In the genomic region with DNA sequence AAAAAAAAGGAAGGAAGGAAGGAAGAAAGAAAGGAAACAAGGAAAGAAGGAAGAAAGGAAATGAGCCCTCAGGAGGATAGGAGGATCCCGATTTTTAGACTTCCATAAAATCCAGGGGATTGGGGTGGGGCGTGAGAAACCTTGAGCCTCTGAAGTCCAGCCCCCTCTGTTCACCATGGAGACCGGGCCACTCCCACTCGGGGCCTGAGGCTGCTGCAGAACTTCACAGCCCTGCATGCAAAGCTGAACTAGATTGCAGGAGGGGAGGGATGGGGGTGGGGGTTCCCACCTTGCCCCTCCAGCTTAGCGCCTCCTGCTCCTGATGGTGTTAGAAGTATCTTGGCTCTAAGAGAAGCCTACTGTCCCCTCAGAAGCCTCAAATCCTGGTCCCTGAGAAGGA, we compare ENCODE assay signal across 12 mouse cellular contexts. TPM values are rescaled to one million over a fixed set of nuclear protein-coding genes. Genes with fewer than 3 reads are reported as not detected.
DNase-seq lines count a peak whose midpoint lies in the region; ATAC-seq and TF ChIP-seq lines count a peak whose summit lies in the region.
"Had no signal": no experiment of that assay in that cellular context is flagged by ENCODE, and none has a peak within 500 bp of the region (broad histone marks: within the 10 kb centered on the region; RNA-seq: fewer than 3 reads in every experiment).

No protein-coding gene starts in this region.

- no peak overlapping the region for H3K4me3 ChIP-seq in kidney, embryonic 15.5 days (replicated peaks)
- H3K4me3 ChIP-seq in heart, embryonic 15.5 days = no peak overlapping the region
- no peak overlapping the region for H3K4me3 ChIP-seq in layer of hippocampus, adult 2 months
- H3K4me3 ChIP-seq: left cerebral cortex, adult 2 months had no signal

- 0 out of 2 replicates have a peak overlapping the region, but pooled peaks have one; percentile 13 for H3K4me2 ChIP-seq in kidney, embryonic 15.5 days
- H3K4me2 ChIP-seq in heart, embryonic 15.5 days = no peak overlapping the region

- H3K4me1 ChIP-seq in kidney, embryonic 15.5 days = peaks cover 27% of the 10 kb centered on the region
- H3K4me1 ChIP-seq in heart, embryonic 15.5 days (replicated peaks) = peaks cover 5% of the 10 kb centered on the region

- no peak for DNase-seq in kidney, postnatal 25 days
- peak; percentile 38 for DNase-seq in ES-CJ7 (ENCODE audit: low read depth, low spot score)
- DNase-seq in adrenal gland, postnatal 25 days = peak; percentile 41
- DNase-seq in frontal cortex, postnatal 10 days (ENCODE audit: low spot score in 2 of 2) = no peak
- no peak for DNase-seq in layer of hippocampus, adult 2 months (ENCODE audit: low spot score in 2 of 2)
- DNase-seq: cerebellum, adult 11 months had no signal

- 0 out of 2 replicates have a peak overlapping the region, but pooled peaks have one; percentile 20 for H3K27ac ChIP-seq in kidney, embryonic 15.5 days
- no peak overlapping the region for H3K27ac ChIP-seq in heart, embryonic 15.5 days
- H3K27ac ChIP-seq in layer of hippocampus, adult 2 months = no peak overlapping the region
- H3K27ac ChIP-seq: left cerebral cortex, adult 2 months had no signal

- no peak for TF ChIP-seq CTCF in layer of hippocampus, adult 2 months (conservative IDR thresholded peaks at IDR 0.05)

- no peaks in the 10 kb centered on the region for H3K36me3 ChIP-seq in kidney, embryonic 15.5 days
- H3K36me3 ChIP-seq in heart, embryonic 15.5 days = no peaks in the 10 kb centered on the region

- H3K9ac ChIP-seq in kidney, embryonic 15.5 days = no peak overlapping the region
- H3K9ac ChIP-seq in heart, embryonic 15.5 days = no peak overlapping the region

- WGBS in kidney, embryonic 15.5 days = 6% methylated on average over 5 of the region's 5 CpGs
- 21% methylated on average over 5 of the region's 5 CpGs for WGBS in heart, embryonic 15.5 days

- peak; percentile 58; the same call in 1 of the 2 replicates for ATAC-seq in kidney, embryonic 15.5 days (replicated peaks; ENCODE audit: low FRiP score)
- peak; percentile 64; the same call in 1 of the 2 replicates for ATAC-seq in heart, embryonic 15.5 days (replicated peaks; ENCODE audit: insufficient number of reproducible peaks, insufficient read depth, low FRiP score, low read depth)
- no peak for ATAC-seq in frontal cortex, adult (ENCODE audit: low TSS enrichment)
- ATAC-seq: midbrain, embryonic 16.5 days had no signal

- no peaks in the 10 kb centered on the region for H3K9me3 ChIP-seq in kidney, embryonic 15.5 days (replicated peaks)
- no peaks in the 10 kb centered on the region for H3K9me3 ChIP-seq in heart, embryonic 15.5 days (replicated peaks)

- no peaks in the 10 kb centered on the region for H3K27me3 ChIP-seq in kidney, embryonic 15.5 days
- 0 out of 2 replicates have a peak, but pooled peaks cover 9% of the 10 kb centered on the region for H3K27me3 ChIP-seq in heart, embryonic 15.5 days

RNA-seq across cellular contexts. Expression of a gene that starts 1.0 kb away (rescaled TPM):
- polyA plus RNA-seq in kidney, embryonic 15.5 days (2015; fragmentation: Nextera tagmentation; extraction: Ambion mirVana) = 0.08 and 0.17 TPM in 2 replicates
- total RNA-seq in adrenal gland, postnatal 25 days (2021) = not detected in 2 replicates
- not detected in 2 replicates for polyA plus RNA-seq in heart, embryonic 15.5 days (2015; fragmentation: Nextera tagmentation; extraction: Ambion mirVana)
- not detected for total RNA-seq in layer of hippocampus, adult 2 months (2021)
- total RNA-seq: left cerebral cortex, adult 2 months had no signal
- polyA plus RNA-seq: heart, embryonic 14.5 days; midbrain, embryonic 16.5 days had no signal

RNA-seq across cellular contexts. Expression of a gene that starts 27.9 kb away (rescaled TPM):
- polyA plus RNA-seq in kidney, embryonic 15.5 days (2015; fragmentation: Nextera tagmentation; extraction: Ambion mirVana) = 6.2 and 7.7 TPM in 2 replicates
- 1.3 and 2.4 TPM in 2 replicates for total RNA-seq in adrenal gland, postnatal 25 days (2021)
- polyA plus RNA-seq in heart, embryonic 15.5 days (2015; fragmentation: Nextera tagmentation; extraction: Ambion mirVana) = 2.1 and 2.4 TPM in 2 replicates
- 1 to 10 TPM; 4.1 to 4.4 TPM for total RNA-seq in layer of hippocampus, adult 2 months (2021)

RNA-seq across cellular contexts. Expression of a gene that starts 49.4 kb away (rescaled TPM):
- 24.7 and 27.2 TPM in 2 replicates for polyA plus RNA-seq in kidney, embryonic 15.5 days (2015; fragmentation: Nextera tagmentation; extraction: Ambion mirVana)
- 11.5 and 12.4 TPM in 2 replicates for total RNA-seq in adrenal gland, postnatal 25 days (2021)
- polyA plus RNA-seq in heart, embryonic 15.5 days (2015; fragmentation: Nextera tagmentation; extraction: Ambion mirVana) = 11.4 and 15.8 TPM in 2 replicates
- total RNA-seq in layer of hippocampus, adult 2 months (2021) = 1 to 10 TPM; 1.4 to 1.8 TPM

Comparison
In these comparisons a context has a peak if more than half of its experiments do, and no peak if none do; other contexts are left out.
1. DNase-seq: peak in ES-CJ7 (single experiment) and adrenal gland, postnatal 25 days (single experiment); none in kidney, postnatal 25 days (0 of 2), frontal cortex, postnatal 10 days (0 of 2) and layer of hippocampus, adult 2 months (0 of 2).